Mouse (Mus musculus) CH12.LX (cell line): ENCODE measurements at regions not wholly inside any gene's neighbourhood (a gene's known extent, or its start where the extent isn't known, plus 50 kb on each side); places are given as distances from the start of the nearest gene placed in this dataset.

Experiments
- DNase-seq: peaks from one replicate; pipeline ENCODE4 v3.0.0-alpha.2; 2013; ENCODE audit errors: extremely low read depth
- H3K27ac ChIP-seq: 2 replicates; pipeline ENCODE4 v1.5.1; 2012; ENCODE audit warnings: low read depth, mild to moderate bottlenecking, control low read depth, moderate library complexity; ENCODE audit not compliant: insufficient read depth
- H3K27me3 ChIP-seq: replicated peaks from 2 replicates; pipeline ENCODE3; 2012; ENCODE audit warnings: inconsistent platforms
- H3K36me3 ChIP-seq, 2 experiments: replicated peaks in 1 of 2; 2 replicates each; pipeline versions ENCODE3 to v1.6.1; 2012; ENCODE audit warnings: inconsistent platforms in 1 of 2, low read length in 1 of 2, mild to moderate bottlenecking in 1 of 2, mixed read lengths in 1 of 2, moderate library complexity in 1 of 2; ENCODE audit not compliant: control insufficient read depth in 1 of 2, insufficient read depth in 1 of 2
- H3K4me1 ChIP-seq, 2 experiments: 2 replicates each; pipeline ENCODE4 v1.6.1; 2012; ENCODE audit warnings: inconsistent platforms in 1 of 2, moderate library complexity in 1 of 2; ENCODE audit not compliant: insufficient read depth in 2 of 2, control insufficient read depth in 1 of 2
- H3K4me2 ChIP-seq: 2 replicates; pipeline ENCODE4 v1.6.1; 2012; ENCODE audit warnings: low read depth, mild to moderate bottlenecking, control low read depth; ENCODE audit not compliant: poor library complexity, insufficient read depth, severe bottlenecking
- H3K4me3 ChIP-seq, 3 experiments: fragments of 150-350 bp in 1 of 3; sonication (generic) in 1 of 3; replicated peaks in 1 of 3; 2 replicates each; pipeline versions ENCODE3 to v1.5.1; 2011 to 2012; ENCODE audit warnings: low read depth in 2 of 3, low read length in 2 of 3, mild to moderate bottlenecking in 2 of 3, moderate library complexity in 2 of 3, control low read depth in 1 of 3, improper control_type of control experiment in 1 of 3, inconsistent platforms in 1 of 3, mixed read lengths in 1 of 3; ENCODE audit not compliant: poor library complexity in 1 of 3
- H3K79me2 ChIP-seq: replicated peaks from 2 replicates; pipeline ENCODE4 v1.6.1; 2012; ENCODE audit warnings: mild to moderate bottlenecking, moderate library complexity; ENCODE audit not compliant: control insufficient read depth, poor library complexity, insufficient read depth, severe bottlenecking; ENCODE audit errors: extremely low read depth
- H3K9ac ChIP-seq: 2 replicates; pipeline ENCODE4 v1.6.1; 2012; ENCODE audit warnings: low read depth, mild to moderate bottlenecking, control low read depth, moderate library complexity; ENCODE audit not compliant: insufficient read depth
- H3K9me3 ChIP-seq: replicated peaks from 2 replicates; pipeline ENCODE3; 2012; ENCODE audit warnings: low read length, inconsistent platforms, mixed read lengths
- CTCF ChIP-seq, 2 experiments: IDR thresholded peaks in 1 of 2; conservative IDR thresholded peaks in 1 of 2; 2 replicates each; pipeline ENCODE4 v1.5.1; 2011 to 2012; ENCODE audit warnings: low read depth in 2 of 2, low read length in 2 of 2, improper control_type of control experiment in 1 of 2, inconsistent platforms in 1 of 2, mild to moderate bottlenecking in 1 of 2, moderate library complexity in 1 of 2
- ELF1 ChIP-seq: IDR thresholded peaks from 2 replicates; pipeline ENCODE4 v1.6.1; 2014; ENCODE audit warnings: low read depth, mild to moderate bottlenecking, inconsistent platforms, low read length, improper control_type of control experiment
- ETS1 ChIP-seq: conservative IDR thresholded peaks from 2 replicates; pipeline ENCODE4 v1.6.1; 2012; ENCODE audit warnings: low read depth, mild to moderate bottlenecking, inconsistent platforms, low read length, improper control_type of control experiment, moderate library complexity
- IRF4 ChIP-seq: IDR thresholded peaks from 2 replicates; pipeline ENCODE4 v1.6.1; 2014; ENCODE audit warnings: low read depth, mild to moderate bottlenecking, inconsistent platforms, low read length, improper control_type of control experiment
- JUN ChIP-seq: IDR thresholded peaks from 2 replicates; pipeline ENCODE4 v1.6.1; 2011; ENCODE audit warnings: low read depth, mild to moderate bottlenecking, low read length, improper control_type of control experiment, moderate library complexity; ENCODE audit not compliant: insufficient read depth
- JUND ChIP-seq: conservative IDR thresholded peaks from 2 replicates; pipeline ENCODE4 v1.6.1; 2011; ENCODE audit warnings: low read depth, low read length, improper control_type of control experiment
- KAT2A ChIP-seq: IDR thresholded peaks from 2 replicates; pipeline ENCODE4 v1.6.1; 2012; ENCODE audit warnings: low read length, improper control_type of control experiment, inconsistent platforms; ENCODE audit not compliant: insufficient replicate concordance
- MAX ChIP-seq: IDR thresholded peaks from 2 replicates; pipeline ENCODE4 v1.6.1; 2011; ENCODE audit warnings: low read length, improper control_type of control experiment
- MEF2A ChIP-seq: IDR thresholded peaks from 2 replicates; pipeline ENCODE4 v1.6.1; 2014; ENCODE audit warnings: low read depth, mild to moderate bottlenecking, inconsistent platforms, low read length, improper control_type of control experiment, borderline replicate concordance
- PAX5 ChIP-seq: IDR thresholded peaks from 2 replicates; pipeline ENCODE4 v1.6.1; 2012; ENCODE audit warnings: low read length, inconsistent platforms, mixed read lengths
- POLR2AphosphoS2 ChIP-seq: IDR thresholded peaks from 2 replicates; pipeline ENCODE4 v1.6.1; 2011; ENCODE audit warnings: low read depth, low read length, improper control_type of control experiment
- RCOR1 ChIP-seq: conservative IDR thresholded peaks from 2 replicates; pipeline ENCODE4 v1.6.1; 2012; ENCODE audit warnings: low read depth, mild to moderate bottlenecking, inconsistent platforms, low read length, improper control_type of control experiment
- TBP ChIP-seq: conservative IDR thresholded peaks from 2 replicates; pipeline ENCODE4 v1.6.1; 2011; ENCODE audit warnings: low read depth, low read length, improper control_type of control experiment
- UBTF ChIP-seq: IDR thresholded peaks from 2 replicates; pipeline ENCODE4 v1.6.1; 2012; ENCODE audit warnings: low read depth, mild to moderate bottlenecking, inconsistent platforms, low read length, improper control_type of control experiment, moderate library complexity
- ZC3H11A ChIP-seq: IDR thresholded peaks from 2 replicates; pipeline ENCODE4 v1.6.1; 2012; ENCODE audit warnings: low read depth, mild to moderate bottlenecking, inconsistent platforms, low read length, improper control_type of control experiment
- ZMIZ1 ChIP-seq: IDR thresholded peaks from 2 replicates; pipeline ENCODE4 v1.6.1; 2012; ENCODE audit warnings: low read depth, mild to moderate bottlenecking, inconsistent platforms, low read length, improper control_type of control experiment
- ZNF384 ChIP-seq: IDR thresholded peaks from 2 replicates; pipeline ENCODE4 v1.6.1; 2012; ENCODE audit warnings: low read depth, low read length, improper control_type of control experiment, inconsistent platforms
- dilution Hi-C: fragments of 300-500 bp; cut with MboI; formaldehyde crosslinking; loops from 2 replicates; pipeline ENCODE4 v1.14.3; 2020; ENCODE audit warnings: low sequenced_read_pairs; ENCODE audit not compliant: extremely low pct_unique_long_range_greater_than_20kb, extremely low pct_ligation_motif_present
- in situ Hi-C: fragments of 300-500 bp; cut with MboI; formaldehyde crosslinking; loops from 3 replicates; pipeline ENCODE4 v1.14.3; 2019; ENCODE audit warnings: low sequenced_read_pairs, low pct_ligation_motif_present, low pct_unique_long_range_greater_than_20kb, mixed read lengths

- H3K9me3 ChIP-seq, result peaks cover 3% of the 10 kb centered on the region
- no peak overlapping the region; the same call in 1 of the 2 replicates for H3K9ac ChIP-seq
- dilution Hi-C loops (no loop called here), in situ Hi-C loops (no loop called here)
- H3K27me3 ChIP-seq, result peaks cover 9% of the 10 kb centered on the region
- peaks cover 15 to 48% of the 10 kb centered on the region in 2 experiments for H3K4me1 ChIP-seq
- H3K4me2 ChIP-seq, result no peak overlapping the region
- 0 out of 2 replicates have a peak, but pooled peaks have one; percentile 34 for TF ChIP-seq UBTF
- no peak for TF ChIP-seq POLR2AphosphoS2
- TF ChIP-seq TBP, result no peak
- TF ChIP-seq ZMIZ1, result no peak
- no peak for TF ChIP-seq ZC3H11A
- peak in 1 of 2 experiments; percentile 11; a peak in 1 of 4 replicates for TF ChIP-seq CTCF (conservative IDR thresholded peaks at IDR 0.05 in 1 of 2, IDR thresholded peaks at IDR 0.05 in 1 of 2; ENCODE audit: low read depth in 2 of 2, low read length in 2 of 2)
- TF ChIP-seq IRF4, result no peak
- no peak for TF ChIP-seq KAT2A
- no peak for TF ChIP-seq MAX
- no peak for TF ChIP-seq JUN
- no peak for TF ChIP-seq RCOR1
- TF ChIP-seq ZNF384, result no peak
- no peak for TF ChIP-seq ETS1
- no peak for TF ChIP-seq MEF2A
- peak; percentile 22 for DNase-seq
- no peak overlapping the region for H3K27ac ChIP-seq
- no peaks in the 10 kb centered on the region for H3K79me2 ChIP-seq
- no peak overlapping the region for H3K4me3 ChIP-seq
- H3K36me3 ChIP-seq, result no peaks in the 10 kb centered on the region
Measured at GRCm38 (mm10) chr7:98770257-98770890, 64.5 kb upstream of the Wnt11 start.

DNA sequence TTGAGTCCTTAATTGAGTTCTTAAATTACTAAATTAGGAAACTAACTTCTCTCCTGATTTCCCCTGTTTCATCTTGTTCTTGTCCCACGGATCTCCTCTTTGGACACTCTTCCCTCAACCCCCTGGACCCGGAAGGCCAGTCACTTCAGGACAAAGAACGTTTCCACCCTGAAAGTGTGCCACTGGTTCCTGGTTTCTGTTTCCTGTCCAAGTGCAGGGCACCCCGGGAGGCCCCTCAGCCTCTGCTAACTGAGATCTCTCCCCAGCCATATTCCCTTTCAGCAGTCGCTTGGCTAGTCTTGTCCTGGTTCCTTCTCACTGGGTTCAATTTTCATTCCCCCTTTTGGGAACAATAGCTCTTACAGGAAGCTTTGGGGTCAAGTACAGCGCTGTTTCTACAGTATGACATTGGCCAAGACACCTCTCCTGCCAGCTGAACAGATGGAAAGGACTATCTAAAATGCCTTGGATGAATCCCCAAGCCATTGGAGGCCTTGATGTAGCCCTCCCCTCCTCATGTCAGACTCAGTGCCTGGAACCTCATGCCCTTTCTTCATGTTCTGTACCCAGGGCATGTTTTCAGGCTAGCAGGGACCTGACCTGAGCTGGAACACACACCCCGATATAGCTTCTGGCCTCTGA, 63.7 kb upstream of the Wnt11 start:
- Histone ChIP-seq H3K79me2 (no peaks in the 10 kb centered on the region), H3K9ac (no peak overlapping the region), H3K4me1 (peaks cover 15 to 50% of the 10 kb centered on the region in 2 experiments), H3K27me3 (peaks cover 14% of the 10 kb centered on the region), H3K36me3 (no peaks in the 10 kb centered on the region), H3K27ac (no peak overlapping the region), H3K9me3 (no peaks in the 10 kb centered on the region), H3K4me2 (no peak overlapping the region), H3K4me3 (no peak overlapping the region)
- dilution Hi-C loops (no loop called here), in situ Hi-C loops (no loop called here)
- no peak for DNase-seq
- TF ChIP-seq PAX5, result no peak
- no peak for TF ChIP-seq UBTF
- no peak for TF ChIP-seq JUND
- TF ChIP-seq ELF1, result 0 out of 2 replicates have a peak, but pooled peaks have one; percentile 31
